Mouse (Mus musculus) monocyte, adult 2 months (primary cell): ENCODE data around the gene Ern1.

Experiments used
- DNase-seq, 2 experiments: peaks; one replicate each; pipeline ENCODE4 v3.0.0; 2022; ENCODE audit warnings: low spot score in 2 of 2, low read depth in 1 of 2

The Ern1 gene

DNA sequence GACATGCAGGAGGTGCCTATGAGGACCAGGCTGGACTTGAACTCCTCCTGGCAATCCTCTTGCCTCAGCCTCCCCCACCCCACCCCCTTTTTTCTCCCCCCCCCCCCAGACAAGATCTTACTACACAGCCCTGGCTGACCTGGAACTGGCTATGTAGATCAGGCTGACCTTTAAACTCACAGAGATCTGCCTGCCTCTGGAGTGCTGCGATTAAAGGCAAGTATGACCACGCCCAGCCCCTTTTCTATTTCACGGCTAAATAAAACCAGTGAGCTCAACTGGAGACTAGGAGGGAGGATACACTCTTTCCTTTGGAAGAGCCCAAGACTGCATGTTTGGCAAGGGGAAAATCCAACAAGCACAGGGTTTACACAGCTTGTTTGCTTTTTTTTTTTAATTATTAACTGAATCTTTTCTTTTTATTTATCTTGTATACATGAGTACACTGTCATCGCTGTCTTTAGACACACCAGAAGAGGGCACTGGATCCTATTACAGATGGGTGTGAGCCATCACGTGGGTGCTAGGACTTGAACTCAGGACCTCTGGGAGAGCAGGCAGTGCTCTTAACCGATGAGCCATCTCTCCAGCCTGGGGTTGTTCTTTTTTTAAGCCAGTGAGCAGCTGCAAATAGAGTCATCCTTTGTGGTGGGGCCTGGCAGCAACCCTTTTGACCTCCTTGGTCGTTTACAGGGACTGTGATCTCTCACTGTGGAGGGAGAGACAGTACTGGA lies 94.9 kb downstream of the Ern1 start:
- DNase-seq: no peak

DNA sequence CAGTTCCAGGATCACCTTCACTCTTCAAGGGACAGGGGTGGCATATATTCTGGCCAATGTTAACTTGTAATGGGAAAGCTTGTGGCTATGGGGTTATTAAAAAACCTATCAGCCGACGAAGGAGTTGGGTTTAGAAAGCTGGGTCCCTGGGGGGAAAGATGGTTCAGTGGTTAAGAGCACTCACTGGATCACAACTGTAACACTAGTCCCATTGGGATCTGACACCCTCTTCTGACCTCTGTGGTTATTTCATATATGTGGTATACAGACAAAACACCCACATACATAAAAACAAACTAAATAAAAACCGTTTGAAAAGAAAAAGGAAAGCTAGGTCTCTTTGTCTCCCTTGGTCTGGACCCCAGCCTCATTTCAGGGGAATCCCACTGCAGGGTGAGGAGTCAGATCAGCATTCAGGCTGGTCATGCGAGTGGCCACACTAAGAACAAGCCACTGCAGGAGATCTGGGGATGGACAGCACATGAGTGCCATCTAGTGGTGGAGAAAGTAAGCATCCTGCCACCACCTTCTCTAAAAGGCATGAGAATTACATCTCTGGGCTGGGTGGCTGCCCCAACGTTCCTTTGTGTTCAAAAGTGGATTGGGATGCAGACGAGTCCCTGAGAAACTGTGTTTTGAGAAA lies 96.0 kb downstream of the Ern1 start:
- DNase-seq: peak; percentile 29 to 53

DNA sequence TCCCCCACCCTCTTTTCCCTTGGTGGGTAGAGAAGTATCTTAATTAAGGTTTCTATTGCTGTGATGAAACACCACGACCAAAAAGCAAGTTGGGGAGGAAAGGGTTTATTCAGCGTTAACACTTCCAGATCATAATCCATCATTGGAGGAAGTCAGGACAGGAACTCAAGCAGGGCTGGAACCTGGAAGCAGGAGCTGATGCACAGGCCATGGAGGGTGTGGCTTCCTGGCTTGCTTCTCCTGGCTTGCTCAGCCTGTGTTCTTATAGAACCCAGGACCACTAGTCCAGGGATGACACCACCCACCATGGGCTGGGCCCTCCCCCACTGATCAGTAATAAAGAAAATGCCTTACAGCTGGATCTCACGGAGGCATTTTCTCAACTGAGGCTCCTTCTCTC lies 96.9 kb downstream of the Ern1 start:
- DNase-seq: no peak

DNA sequence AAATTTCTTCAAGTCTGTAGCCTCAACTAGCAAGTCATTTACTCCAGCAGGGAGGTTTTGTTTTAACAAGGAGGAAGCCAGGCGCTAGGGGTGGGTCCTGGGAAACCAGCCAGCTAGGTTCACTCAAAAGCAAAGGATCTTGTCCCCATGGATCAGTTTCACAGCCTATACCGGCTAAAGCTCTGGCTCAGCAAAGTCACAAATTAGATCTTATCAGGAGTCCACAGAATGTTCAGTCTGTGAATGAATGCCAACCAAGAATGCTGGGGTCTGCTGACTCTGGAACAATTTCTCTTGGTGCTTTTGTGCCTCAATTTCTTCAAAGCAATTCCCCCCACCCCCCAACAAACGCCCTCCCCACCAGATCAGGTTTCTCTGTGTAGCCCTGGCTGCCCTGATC lies 98.0 kb downstream of the Ern1 start:
- DNase-seq: no peak

DNA sequence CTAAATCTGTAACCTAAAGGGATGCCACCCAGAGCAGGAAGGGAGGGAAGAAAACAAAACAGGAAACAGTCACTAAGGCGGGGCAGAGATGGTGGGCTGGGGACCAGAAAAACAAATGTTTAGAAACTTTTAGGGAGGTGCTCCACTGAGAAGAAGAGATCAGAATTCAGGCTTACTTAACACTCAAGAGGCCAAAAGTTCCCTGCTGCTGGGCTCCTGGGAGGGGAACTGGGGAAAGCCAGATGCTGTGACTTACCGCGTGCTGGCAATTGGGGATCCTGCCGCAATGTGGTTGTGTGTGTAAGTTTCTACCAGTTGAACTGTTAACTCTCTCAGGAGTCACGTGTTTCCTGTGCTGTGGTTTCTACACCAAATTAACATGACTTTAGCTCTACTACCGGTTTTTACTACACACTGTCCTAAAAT lies 99.8 kb downstream of the Ern1 start, which contains the start of gene Icam2:
Gene Icam2 (minus strand): TSS at position 285 of the 426 bp plus-strand sequence.
- peak; percentile 73 to 78 for DNase-seq

DNA sequence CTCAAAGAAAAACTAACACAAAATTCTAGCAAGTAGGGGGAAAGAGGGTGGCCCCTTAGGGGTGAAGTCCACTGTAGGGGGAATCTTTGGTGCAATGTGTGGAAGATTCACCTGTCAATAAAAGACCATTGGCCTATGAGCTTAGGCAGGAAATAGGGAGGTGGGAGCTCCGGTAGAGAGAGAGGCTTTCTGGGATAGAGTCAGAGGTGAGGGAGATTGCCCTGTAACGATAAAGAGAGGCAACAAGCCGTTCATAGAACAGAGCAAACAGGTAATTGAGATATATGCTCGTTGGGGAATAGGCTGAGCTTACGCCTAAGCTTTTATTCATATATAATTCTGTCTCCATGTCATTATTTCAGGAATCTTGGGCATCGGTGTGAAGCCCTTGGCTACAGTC lies 100.6 kb downstream of the Ern1 start:
- DNase-seq: no peak

DNA sequence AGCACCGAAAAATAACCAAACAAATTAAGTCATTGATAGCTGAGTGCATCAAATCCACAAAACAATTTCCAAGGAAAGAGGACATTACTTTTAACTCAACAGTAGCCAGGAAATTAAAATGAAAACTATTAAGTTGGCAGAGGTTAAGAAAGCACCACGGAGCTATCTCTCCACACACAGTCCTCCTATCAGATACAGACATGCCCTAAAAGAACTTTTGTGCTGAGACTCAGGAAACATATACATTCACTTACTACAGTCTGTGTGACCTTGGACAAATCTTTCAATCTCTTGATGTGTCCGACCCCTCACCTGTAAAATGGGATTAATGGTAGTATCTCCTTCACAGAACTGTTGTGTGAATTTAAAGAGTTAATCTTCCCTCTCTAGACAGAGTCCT lies 101.2 kb downstream of the Ern1 start:
- no peak for DNase-seq

DNA sequence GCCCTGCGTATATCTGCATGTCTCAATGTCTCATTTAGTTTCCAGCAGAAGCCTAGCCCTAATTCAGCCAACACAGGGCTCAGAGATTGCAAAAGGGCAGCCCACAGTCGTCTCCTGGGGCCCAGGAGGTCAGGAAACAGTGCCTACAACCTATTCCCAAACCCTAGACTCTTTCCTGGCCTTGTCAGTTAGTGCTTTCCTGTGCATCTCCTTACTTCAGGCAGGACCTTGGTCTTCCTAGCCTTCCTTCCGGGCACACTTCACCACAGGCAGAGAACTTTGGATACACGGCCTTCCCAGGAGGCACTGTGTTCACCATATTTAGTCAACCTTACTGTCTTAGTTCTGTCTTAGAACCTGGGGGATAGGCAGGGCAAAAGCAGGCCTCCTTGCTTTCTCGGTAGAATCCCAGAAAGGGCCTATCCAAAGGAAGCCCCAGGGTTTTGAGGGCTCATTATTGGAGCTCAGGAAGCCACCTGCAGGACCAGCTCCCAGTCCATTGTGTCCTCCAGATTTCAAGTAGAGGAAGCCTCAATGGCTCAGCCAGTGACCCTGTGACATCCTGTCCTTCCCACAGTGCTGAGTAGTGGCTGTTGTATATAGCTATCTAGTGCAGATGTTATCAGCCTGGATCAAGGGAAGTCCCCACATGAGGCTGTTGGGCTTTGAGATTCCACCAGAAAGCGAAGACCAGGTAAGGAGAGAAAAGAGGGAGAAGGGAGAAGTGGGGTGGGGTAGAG lies 104.4 kb downstream of the Ern1 start:
- no peak for DNase-seq

DNA sequence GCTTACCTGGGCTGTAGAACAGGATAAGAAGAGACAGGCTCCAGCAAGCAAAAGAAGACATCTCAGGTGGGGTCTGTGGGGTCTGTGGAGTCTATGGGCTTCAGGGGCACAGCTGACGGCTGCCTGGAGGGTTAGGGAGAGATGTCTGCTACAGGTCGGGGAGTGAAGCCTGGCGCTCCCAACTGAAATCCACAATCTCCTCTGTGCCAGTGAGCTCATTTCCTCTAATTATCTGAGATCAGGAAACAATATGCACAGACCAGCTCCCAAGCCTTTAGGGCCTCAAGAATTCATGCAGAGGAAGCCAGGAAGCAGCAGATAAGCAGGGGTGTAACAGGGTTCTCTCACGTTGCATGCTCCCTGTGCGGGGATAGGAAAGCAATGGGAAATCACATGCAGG lies 105.2 kb downstream of the Ern1 start:
- no peak for DNase-seq

DNA sequence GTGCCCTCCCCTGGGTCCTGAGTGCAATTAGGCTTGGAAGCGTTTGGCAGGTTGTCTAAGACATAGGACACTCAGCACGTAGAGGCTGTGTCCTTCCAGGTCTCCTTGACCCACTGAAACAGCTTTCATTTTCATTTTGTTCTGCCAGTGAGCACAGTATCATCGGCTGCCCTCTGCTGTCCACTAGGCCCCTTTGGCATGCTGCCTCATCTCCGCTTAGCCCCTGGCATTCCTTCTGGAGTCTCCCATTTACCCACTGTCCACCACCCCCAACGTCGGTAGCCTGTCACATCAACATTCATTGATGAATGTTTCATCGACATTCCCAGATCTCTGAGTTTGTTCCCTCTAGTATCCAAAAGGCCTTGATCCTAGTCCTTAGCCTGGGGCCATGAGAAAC lies 105.8 kb downstream of the Ern1 start:
- no peak for DNase-seq

DNA sequence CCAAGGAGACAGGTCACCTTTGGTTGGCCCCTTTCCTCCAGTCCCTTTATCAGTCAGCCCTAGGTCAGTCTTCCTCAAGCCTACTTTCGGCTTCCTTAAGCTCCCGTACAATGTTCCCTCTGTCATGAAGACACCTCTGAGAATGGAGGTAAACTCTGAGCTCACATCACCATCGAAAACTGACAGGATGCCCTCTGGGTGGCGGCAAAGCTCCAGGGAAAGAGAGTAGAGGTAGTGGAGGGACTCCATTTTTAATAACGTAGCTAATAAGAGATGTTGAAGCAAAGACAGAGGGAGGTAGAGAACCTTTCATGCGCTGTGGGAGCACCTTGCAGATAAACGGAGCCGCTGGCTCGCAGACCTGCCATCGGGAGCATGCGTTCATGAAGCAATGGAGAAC lies 106.6 kb downstream of the Ern1 start:
- no peak for DNase-seq

DNA sequence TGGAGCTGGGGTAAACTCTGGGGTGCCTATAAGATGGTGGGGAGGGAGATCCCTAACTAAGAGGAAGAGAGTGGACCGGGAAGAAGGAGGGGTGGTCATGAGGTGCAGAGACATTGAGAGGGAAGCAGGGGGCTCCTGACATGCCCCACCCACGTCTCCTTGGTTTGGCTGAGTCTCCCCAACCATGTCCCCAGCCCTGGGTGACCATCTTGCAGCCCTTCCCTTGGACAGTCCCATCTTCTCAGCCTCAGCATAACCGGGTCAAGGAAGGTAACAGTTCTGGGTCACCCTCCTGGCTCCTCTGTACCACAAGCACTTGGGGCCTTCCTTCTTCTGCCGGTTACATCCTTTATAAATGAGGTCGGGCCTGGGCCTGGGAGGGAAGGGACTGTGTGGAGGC lies 112.7 kb downstream of the Ern1 start:
- DNase-seq: no peak

DNA sequence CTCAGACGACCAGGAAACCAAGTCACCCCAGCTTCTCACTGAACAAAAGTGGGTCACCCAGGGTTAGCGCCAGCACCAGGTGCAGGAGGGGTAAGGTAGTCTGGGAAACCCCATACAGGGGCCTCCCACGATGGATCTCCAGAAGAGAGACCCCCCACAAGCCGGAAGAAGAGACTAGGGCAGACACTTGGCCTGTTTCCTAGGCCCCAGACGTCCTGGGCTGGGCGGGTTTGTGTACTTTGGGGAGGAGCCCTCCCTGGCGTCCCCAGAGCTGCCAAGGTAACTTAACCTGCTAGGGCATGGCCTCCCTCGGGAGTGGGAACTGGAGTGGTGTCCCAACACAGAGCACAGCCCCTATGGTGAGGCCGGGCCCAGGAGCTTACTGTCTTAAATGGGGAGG lies 113.1 kb downstream of the Ern1 start:
- DNase-seq: no peak

DNA sequence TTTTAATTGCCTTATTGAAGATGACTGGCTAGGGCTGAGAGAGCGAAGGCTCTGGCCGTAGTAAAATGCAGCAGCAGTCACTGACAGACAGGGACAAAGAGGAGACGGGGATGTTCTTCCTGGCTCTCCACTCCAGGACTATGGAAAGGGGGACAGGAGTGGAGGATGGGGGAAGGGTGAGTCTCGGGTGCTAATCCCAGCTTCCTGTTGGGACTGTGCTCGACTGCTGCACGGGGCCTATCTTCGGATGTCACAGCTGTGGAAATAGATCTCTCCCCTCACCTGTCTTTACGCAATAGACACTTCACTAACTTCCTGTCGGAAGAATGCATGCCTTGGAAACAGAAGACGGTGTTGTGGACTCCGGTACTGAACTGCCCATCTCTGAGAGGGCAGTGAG lies 113.7 kb downstream of the Ern1 start:
- DNase-seq: no peak

DNA sequence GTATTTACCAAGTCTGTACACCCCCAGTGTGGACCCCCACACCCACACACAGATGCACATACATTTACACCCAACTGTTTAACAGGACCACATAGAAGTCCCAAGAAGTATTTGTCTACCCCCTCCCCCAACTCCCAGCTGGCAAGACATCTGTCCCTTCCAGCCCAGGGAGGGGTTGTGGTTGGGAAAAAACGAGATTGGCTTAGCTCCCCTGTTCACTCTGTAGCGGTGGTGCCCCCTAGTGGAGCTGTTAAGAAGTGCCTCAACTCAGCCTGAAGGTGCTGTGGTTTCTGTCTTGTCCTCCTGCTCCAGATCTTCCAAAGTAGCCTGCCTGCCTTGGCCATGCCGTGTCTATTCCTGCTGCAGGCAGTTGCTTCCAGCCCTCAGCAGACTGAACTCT lies 121.3 kb downstream of the Ern1 start:
- peak; percentile 27 to 59 for DNase-seq

DNA sequence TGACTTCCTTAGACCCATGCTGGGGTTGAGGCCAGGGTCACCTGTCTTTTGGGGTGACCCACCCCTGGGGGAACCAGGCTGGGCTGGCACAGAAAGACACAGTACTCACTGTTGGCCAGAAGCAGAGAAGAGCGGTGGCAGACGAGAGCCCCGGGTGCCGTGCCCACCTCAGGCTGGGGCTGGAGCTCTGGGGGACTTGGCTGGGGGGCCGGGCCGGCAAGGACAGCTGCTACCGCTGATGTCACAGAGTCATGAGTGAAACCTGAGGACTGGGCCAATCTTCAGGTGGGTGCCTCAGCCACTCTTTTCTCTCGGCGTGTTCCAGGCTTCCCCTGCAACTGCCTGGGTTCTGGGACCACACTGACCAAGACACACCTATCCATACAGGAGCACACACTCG lies 122.3 kb downstream of the Ern1 start, which contains the start of gene Prr29:
Gene Prr29 (plus strand): TSS at position 107 of the 400 bp plus-strand sequence.
- DNase-seq: no peak

DNA sequence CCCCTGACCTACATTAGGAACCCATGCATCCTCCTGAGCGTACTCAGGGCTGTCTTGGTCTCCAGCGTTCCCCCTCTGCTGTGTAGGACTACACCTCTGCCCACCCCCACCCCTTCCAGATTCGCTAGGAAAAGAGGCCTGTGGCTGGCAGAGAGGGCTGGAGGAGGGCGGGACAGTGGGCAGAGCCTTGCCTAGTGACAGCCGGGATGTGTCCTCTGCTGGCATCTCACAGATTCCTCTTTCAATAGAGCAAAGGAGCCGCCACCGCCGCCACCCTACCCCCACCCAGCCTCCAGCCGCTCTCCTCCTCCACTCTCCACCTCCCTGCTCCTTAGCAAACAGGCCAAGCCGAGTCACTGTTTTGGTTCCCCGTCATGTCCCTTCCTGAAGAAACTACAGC lies 122.9 kb downstream of the Ern1 start:
- no peak for DNase-seq

DNA sequence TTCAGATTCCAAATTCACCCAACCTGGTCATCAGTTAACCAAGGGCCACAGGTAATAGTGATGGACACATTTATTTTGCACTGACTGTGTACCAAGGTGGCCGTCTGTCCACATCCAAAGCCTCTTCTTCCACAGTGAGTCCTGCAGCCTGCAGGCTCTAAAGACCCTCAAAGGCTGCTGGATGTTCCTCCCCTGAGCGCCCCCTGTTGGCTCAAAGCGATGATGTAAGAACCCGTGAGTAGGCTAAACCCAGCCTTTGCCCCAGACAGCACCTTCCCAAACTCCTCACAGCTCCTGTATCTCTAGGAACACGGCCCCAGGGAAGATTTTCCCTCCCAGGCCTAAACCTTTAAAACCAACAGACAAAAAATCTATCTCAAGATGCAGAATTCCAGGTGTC lies 128.3 kb downstream of the Ern1 start:
- no peak for DNase-seq

DNA sequence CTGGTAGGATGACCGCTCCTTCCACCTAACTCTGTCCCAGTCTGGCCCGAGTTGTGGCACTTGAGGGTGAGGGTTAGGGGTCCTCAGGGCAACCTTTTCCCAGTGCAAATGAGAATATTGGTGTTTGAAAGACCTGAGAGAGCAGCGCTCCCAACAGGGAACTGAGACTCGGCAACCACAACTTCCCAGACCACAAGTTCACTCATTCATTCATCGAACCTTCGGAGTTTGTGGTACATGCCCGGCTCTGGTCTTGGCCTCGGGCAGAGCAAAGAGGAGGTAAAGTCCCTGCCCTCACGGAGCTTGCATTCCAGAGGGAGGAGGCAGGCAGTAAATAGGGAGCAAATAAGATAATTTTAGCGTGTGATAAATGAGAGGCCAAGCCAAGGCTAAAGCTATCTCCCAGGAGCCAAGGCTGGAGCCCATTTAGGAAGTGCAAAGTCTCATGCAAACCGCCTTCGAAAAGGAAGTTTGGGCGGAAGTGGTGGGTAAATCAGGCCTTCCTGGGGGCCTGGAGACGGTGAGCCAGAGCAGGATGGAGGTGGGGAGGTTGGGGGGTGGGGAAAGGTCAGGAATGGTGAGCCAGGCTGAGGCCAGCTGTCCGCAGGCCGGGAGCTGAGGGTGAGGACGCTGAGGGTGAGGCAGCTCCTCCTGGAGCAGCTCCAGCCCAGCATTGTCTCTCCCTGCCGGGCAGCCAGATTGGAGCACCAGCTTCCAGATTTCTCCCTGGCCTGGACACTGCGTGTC lies 132.1 kb downstream of the Ern1 start:
- DNase-seq: no peak

DNA sequence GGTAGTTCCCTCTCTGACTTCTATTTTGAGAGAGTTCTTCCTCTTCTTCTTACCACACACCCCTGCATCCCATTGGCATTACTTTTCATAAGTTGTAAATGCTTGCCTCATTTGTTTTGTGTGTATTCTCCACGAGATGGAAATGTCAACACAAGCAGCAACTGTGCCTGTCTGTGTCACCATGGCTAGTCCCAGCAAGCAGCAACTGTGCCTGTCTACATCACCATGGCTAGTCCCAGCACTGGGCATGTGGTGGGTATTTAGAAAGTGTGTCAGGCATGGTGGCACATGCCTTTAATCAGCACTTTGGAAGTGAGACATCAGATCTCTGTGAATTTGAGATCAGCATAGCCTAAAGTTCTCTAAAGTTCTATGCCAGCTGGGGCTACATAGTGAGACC lies 133.5 kb downstream of the Ern1 start:
- no peak for DNase-seq

DNA sequence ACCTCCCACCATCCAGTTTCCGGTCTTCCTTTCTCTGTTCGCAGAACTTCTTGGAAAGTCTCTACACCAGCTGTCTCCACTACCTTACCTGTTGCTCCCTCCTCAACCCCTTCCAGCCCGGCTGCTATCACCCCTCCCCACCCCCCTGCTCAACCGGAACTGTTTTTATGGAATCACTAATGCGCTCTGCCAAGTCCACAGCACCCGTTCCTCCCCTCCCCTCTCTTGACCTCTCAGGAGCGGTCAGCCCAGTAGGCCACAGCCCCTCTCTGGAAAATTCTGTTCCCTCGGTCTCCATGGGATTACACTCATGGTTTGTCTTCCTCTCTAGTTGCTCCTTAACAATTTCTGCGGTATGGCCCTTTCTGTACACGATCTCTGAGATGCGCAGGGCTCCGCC lies 134.5 kb downstream of the Ern1 start, which contains the start of gene Scn4a:
Gene Scn4a (minus strand): TSS at position 101 of the 400 bp plus-strand sequence.
- DNase-seq: no peak
